Mouse (Mus musculus) left cerebral cortex, adult 11 months (tissue): Measurements from ENCODE around the gene Tmem86a.
"Not testable (repeated sequence)": the region's sequence is repeated elsewhere in the genome, so short reads cannot be mapped to it uniquely, and the experiment has no call there.

Experiments
- DNase-seq: peaks from one replicate; pipeline ENCODE4 v3.0.0; 2022; ENCODE audit warnings: low spot score

The Tmem86a gene

DNA sequence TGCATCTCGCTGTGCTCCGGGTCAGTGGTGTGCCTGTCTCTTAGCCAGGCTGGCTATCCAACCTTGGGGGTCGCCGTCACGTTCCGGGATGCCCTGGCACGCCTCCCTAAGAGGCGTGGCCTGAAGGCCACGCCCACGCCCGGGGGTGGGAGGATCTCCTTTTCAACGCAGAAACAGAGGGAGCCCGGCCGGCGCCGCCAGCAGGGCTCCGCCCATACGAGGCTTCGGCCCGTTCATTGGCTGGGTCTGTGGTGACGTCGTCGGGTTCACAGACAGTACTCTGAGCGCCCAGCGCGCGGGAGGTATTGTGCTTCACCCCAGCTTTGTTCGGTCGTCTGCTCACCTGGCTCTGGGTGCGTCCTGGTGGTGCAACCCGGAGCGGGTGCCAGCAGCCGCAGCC, at the start of gene Tmem86a:
Gene Tmem86a, plus strand, starts transcription at position 236 of the 400 bp plus-strand sequence.
- peak; percentile 96 for DNase-seq

DNA sequence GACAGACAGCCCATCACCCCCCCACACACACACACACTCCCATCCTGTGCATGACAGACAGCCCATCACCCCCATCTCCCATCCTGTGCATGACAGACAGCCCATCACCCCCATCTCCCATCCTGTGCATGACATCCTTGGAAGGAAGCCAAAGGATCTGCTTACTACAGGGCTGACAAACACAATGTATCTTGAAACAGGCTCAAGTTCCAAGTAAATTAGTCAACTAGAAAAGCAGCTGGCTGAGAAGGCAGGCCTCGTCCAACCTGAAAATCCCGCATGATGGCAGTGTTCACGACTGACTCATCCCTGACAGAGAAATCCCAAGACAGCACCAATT, 49.8 kb upstream of the Tmem86a start:
- no peak for DNase-seq

GRCm38 (mm10) chr7:47001125-47001899, 49.1 kb upstream of the Tmem86a start:
- DNase-seq, result no peak

GRCm38 (mm10) chr7:47001900-47002275, 48.5 kb upstream of the Tmem86a start:
- DNase-seq, result no peak

GRCm38 (mm10) chr7:47003411-47004115, 46.8 kb upstream of the Tmem86a start:
- DNase-seq, result no peak

DNA sequence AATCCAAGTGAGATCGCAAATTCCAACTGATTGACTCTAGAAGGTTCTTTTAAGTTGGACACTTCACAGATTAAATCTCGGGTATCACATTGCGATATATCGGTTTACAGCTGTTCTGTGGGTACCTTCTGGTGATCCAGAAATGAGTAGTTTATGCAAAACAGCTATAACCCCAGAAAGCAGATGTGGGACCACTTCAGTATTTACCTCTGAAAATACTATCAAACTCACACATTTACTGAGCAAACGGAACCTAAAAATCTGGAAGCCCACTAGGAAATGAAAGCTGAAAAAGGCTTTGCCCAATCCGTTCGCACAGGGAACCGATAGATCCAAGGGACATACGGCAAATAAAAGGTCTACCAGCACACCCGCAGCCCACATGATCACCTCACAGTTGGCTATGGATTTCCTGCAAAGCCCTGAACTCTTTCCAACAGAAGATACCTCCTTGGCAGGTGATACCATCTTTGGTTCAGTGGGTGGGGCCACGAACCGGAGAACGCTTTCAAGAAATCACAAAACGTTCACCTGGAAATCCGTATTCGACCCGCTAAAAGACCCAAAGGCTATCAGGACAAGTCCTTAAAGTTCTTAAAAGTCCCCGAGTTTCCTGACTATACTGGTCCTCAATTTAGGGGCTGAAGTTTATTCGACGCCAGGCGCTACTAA, 43.2 kb upstream of the Tmem86a start:
- no peak for DNase-seq

DNA sequence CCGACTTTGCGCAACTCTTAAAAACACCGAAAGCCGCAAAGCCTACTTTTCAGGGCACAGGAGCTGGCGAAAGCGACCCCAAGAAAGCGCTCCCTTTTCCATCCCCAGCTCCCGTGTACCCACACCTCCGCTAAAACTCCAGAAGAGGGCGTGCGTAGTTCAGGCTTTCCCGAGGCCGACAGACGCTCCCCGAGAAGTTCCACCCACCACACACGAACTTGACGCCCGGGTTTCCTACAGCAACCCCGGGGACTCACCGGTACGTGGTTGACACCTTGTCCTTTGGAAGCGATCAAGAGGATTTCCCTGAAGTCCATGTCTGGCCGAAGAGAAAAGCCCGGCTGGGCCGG, 42.6 kb upstream of the Tmem86a start:
- no peak for DNase-seq

GRCm38 (mm10) chr7:47008168-47008993, 42.0 kb upstream of the Tmem86a start, which contains the start of gene Spty2d1:
TSS of gene Spty2d1 (minus strand) at chr7:47008411.
- DNase-seq, result peak; percentile 98

GRCm38 (mm10) chr7:47013131-47013767, 37.2 kb upstream of the Tmem86a start:
- no peak for DNase-seq

GRCm38 (mm10) chr7:47014564-47015389, 35.6 kb upstream of the Tmem86a start:
- DNase-seq, result no peak

GRCm38 (mm10) chr7:47015390-47016065, 34.9 kb upstream of the Tmem86a start:
- peak; percentile 73 for DNase-seq

DNA sequence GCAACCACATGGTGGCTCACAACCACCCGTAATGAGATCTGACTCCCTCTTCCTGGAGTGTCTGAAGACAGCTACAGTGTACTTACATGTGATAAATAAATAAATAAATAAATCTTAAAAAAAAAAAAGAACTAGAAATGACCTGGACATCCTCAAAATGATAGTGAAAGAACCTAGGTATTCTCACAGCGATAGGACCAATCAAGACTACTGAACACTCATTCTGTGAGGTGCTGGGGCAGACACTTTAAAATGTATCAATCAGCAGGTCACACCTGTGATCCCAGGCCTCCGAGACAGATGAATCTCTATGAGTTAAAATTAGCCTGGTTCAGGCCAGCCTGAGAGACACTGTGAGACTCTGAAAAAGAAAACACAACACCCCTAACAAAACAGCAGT, 33.8 kb upstream of the Tmem86a start:
- no peak for DNase-seq

DNA sequence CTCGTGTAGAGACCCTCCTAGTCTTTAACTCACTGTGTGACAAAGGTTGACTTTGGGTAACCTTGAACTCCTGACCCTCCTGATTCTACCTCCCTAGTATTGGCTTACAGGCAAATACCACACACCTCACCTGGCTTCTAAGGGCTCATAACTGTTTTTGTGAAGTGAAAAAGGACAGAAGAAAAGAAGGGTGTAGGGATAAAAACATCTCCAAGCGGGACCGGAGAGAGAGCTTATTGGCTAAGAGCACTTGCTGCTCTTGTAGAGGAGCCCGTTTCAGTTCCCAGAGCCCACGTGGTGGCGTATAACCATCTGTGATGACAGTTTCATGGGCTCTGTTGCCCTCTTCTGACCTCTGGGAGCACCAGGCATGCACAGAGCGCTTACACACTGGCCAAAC, 33.3 kb upstream of the Tmem86a start:
- no peak for DNase-seq

DNA sequence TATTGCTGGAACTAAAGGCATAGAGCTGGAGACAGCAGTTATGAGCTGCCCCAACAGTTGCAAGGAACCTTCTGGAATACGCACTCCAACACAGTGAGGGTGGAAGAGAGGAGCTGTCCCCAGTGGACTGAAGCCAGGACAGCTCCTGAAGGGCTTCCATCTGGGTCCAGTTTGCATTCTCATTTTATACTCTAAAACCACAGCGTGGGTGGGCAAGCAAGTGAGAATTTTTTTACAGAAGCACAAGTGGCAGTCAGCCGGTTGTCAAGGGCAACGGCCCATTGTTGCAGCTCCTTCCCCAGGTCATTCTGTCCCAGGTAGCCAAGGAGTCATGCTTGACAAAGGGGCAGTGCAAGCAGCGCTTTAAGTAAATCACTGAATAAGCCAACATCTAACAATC, 30.8 kb upstream of the Tmem86a start:
- peak; percentile 38 for DNase-seq

GRCm38 (mm10) chr7:47020956-47021355, 29.4 kb upstream of the Tmem86a start:
- no peak for DNase-seq

GRCm38 (mm10) chr7:47022482-47022881, 27.9 kb upstream of the Tmem86a start:
- no peak for DNase-seq

DNA sequence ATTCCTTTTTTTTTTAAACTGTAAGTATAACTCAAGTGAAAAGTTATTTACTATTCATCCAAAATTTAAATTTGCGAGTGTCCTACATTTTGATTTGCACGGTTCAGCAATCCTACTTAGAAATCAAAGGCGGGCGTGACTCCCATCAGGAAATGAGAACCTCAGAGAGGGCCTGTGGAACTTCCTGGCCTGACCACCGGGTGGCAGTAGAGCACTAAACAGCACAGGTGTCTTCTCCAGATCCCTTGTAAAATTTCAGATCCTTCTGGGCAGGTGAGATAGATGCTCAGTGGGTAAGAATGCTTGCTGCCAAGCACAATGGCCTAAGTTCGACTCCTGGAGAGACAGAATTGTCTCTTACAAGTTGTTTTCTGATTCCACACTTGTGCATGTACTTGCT, 26.9 kb upstream of the Tmem86a start:
- peak; percentile 65 for DNase-seq

- DNase-seq, result no peak
Measured at GRCm38 (mm10) chr7:47024454-47024853, 25.9 kb upstream of the Tmem86a start.

DNA sequence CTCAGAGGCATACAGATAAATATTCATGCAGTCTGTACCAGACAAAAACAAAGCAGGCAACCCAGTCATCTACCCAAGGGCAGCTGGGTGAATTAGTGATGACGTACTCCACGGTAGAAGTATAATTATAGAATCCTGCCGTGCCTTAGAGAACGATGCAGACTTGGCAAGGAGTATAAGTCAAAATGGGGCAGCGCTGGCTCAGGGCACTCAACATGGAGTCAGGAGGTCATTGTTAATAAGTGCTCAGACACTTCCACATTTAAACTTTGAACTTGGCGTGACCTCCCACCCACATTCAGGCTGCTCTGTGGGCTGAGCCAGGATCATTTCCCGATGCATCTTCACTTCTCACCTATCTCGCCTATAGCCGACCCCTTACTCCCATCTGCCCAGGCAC, 25.0 kb upstream of the Tmem86a start:
- no peak for DNase-seq

DNA sequence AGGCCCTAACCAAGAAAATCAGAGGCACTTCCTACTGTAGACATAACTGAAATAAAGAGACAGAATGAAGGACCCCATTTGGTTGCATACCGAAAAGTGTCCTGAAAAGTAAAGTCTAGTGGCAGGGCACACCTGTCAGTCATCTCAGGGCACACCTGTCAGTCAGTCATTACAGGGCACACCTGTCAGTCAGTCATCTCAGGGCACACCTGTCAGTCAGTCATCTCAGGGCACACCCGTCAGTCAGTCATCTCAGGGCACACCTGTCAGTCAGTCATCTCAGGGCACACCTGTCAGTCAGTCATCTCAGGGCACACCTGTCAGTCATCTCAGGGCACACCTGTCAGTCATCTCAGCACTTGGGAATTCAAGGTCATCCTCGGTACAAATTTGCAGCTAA, 23.5 kb upstream of the Tmem86a start:
- not testable (repeated sequence) for DNase-seq
